Mouse (Mus musculus) myocyte (in vitro differentiated cells): ENCODE measurements around the gene Slc7a5. TPM values are rescaled to one million over a fixed set of nuclear protein-coding genes. Genes with fewer than 3 reads are reported as not detected.

ENCODE experiments used
- H3K27me3 ChIP-seq: one replicate; pipeline ENCODE4 v1.6.1; 2011; ENCODE audit not compliant: control insufficient read depth, insufficient read depth, insufficient read length
- H3K36me3 ChIP-seq: one replicate; pipeline ENCODE4 v1.6.1; 2011; ENCODE audit not compliant: control insufficient read depth, insufficient read depth
- H3K4me2 ChIP-seq: one replicate; pipeline ENCODE4 v1.6.1; 2011; ENCODE audit warnings: low read depth, control low read depth
- H3K4me3 ChIP-seq: one replicate; pipeline ENCODE4 v1.5.1; 2011; ENCODE audit warnings: mild to moderate bottlenecking, control low read depth, moderate library complexity
- H3K79me2 ChIP-seq: one replicate; pipeline ENCODE4 v1.6.1; 2011; ENCODE audit not compliant: control insufficient read depth, insufficient read depth
- H3ac ChIP-seq: one replicate; pipeline ENCODE4 v1.6.1; 2011; ENCODE audit not compliant: control insufficient read depth, insufficient read length
- CEBPB ChIP-seq: IDR thresholded peaks from 2 replicates; pipeline ENCODE4 v1.6.1; 2011; ENCODE audit warnings: mild to moderate bottlenecking, moderate library complexity; ENCODE audit not compliant: poor library complexity, insufficient read depth, severe bottlenecking
- E2F4 ChIP-seq: IDR thresholded peaks from one replicate; pipeline ENCODE4 v1.6.1; 2011; ENCODE audit warnings: mild to moderate bottlenecking, control low read depth, moderate library complexity; ENCODE audit not compliant: insufficient read depth
- MAX ChIP-seq: IDR thresholded peaks from one replicate; pipeline ENCODE4 v1.6.1; 2011; ENCODE audit warnings: low read depth, mild to moderate bottlenecking, control low read depth
- MYOD1 ChIP-seq, 3 experiments: IDR thresholded peaks; one replicate each; pipeline ENCODE4 v1.6.1; 2011; ENCODE audit warnings: control low read depth in 2 of 3, low read depth in 2 of 3, mild to moderate bottlenecking in 2 of 3, moderate library complexity in 1 of 3; ENCODE audit not compliant: insufficient read length in 2 of 3, control insufficient read depth in 1 of 3
- MYOG ChIP-seq, 3 experiments: IDR thresholded peaks; one replicate each; pipeline ENCODE4 v1.6.1; 2011; ENCODE audit warnings: control low read depth in 2 of 3, low read depth in 2 of 3, mild to moderate bottlenecking in 2 of 3; ENCODE audit not compliant: insufficient read length in 2 of 3, control insufficient read depth in 1 of 3, insufficient read depth in 1 of 3
- POLR2A ChIP-seq: IDR thresholded peaks from one replicate; pipeline ENCODE4 v1.6.1; 2011; ENCODE audit warnings: low read depth, mild to moderate bottlenecking, control low read depth, moderate library complexity; ENCODE audit not compliant: insufficient read length
- POLR2AphosphoS2 ChIP-seq: IDR thresholded peaks from one replicate; pipeline ENCODE4 v1.6.1; 2011; ENCODE audit warnings: low read depth, control low read depth; ENCODE audit not compliant: insufficient read length
- REST ChIP-seq: IDR thresholded peaks from one replicate; pipeline ENCODE4 v1.6.1; 2011; ENCODE audit warnings: mild to moderate bottlenecking, control low read depth, moderate library complexity; ENCODE audit not compliant: insufficient read depth, insufficient read length
- SRF ChIP-seq: IDR thresholded peaks from one replicate; pipeline ENCODE4 v1.6.1; 2011; ENCODE audit warnings: low read depth; ENCODE audit not compliant: control insufficient read depth, insufficient read length
- TCF12 ChIP-seq: IDR thresholded peaks from one replicate; pipeline ENCODE4 v1.6.1; 2011; ENCODE audit warnings: mild to moderate bottlenecking, control low read depth; ENCODE audit not compliant: poor library complexity, insufficient read depth, severe bottlenecking
- TCF3 ChIP-seq: IDR thresholded peaks from one replicate; pipeline ENCODE4 v1.6.1; 2011; ENCODE audit warnings: low read depth, control low read depth; ENCODE audit not compliant: insufficient read length
- USF1 ChIP-seq: IDR thresholded peaks from one replicate; pipeline ENCODE4 v1.6.1; 2011; ENCODE audit warnings: low read depth, mild to moderate bottlenecking, control low read depth, moderate library complexity
- polyA plus RNA-seq: library from polyadenylated mRNA; unstranded; fragments of >200 nt; fragmentation: generic; extraction: Trizol; gene quantifications from one replicate; pipeline ENCODE4 v1.2.1, GENCODE M21; 2012; ENCODE audit warnings: missing spikeins

Gene Slc7a5
- polyA plus RNA-seq, 1 experiment: 612 TPM

DNA sequence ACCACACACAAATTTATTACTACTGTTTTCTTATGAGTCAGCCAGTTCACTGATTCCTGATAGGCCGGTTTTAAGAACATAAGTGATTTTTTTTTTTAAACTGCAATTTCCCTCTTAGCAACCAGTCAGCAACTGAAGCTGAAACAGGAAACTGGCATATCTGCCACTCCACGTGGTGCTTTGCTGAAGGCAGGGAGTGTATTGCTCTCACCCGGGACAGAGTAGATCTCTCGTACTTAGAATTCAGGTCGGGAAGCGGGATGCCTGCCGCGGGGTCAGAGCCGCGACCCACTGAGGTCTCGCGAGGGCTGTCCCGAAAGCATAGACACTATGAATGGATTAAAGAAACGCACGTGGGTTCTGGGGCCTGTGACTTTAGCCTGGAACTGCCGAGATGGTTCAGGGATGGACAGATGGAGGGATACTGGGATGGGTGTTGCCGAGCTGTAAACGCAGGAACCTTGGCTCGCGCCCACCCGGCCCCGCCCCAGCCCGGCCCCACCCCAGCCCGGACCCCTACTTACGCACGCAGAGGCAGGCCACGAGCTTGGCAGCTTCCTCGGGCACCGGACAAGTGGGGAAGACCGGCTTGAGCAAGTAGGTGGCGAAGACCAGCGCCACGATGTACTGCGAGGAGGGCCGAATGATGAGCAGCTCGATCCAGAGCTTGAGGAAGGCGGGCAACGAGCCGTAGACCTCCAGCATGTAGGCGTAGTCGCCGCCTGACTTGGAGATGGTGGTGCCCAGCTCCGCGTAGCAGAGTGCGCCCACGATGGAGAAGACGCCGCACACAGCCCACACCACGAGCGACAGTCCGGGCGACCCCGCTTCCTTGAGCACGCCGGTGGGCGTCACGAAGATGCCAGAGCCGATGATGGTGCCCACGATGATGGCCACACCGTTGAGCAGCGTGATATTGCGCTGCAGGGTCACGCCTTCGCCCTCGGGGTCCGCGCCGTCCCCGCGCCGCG lies 667 bp downstream of the Slc7a5 start:
- peak overlapping the region; percentile 55 for H3ac ChIP-seq
- H3K4me3 ChIP-seq: peak overlapping the region; percentile 100
- peaks cover 51% of the 10 kb centered on the region for H3K79me2 ChIP-seq
- H3K4me2 ChIP-seq: peak overlapping the region; percentile 94
- no peak for TF ChIP-seq MYOG (IDR thresholded peaks at IDR 0.05; ENCODE audit: control insufficient read depth in 1 of 3, insufficient read depth in 1 of 3, insufficient read length in 2 of 3, low read depth in 2 of 3)
- TF ChIP-seq MAX: peak; percentile 37
- peak; percentile 44 for TF ChIP-seq USF1
- peaks cover 18% of the 10 kb centered on the region for H3K36me3 ChIP-seq
- H3K27me3 ChIP-seq: no peaks in the 10 kb centered on the region

DNA sequence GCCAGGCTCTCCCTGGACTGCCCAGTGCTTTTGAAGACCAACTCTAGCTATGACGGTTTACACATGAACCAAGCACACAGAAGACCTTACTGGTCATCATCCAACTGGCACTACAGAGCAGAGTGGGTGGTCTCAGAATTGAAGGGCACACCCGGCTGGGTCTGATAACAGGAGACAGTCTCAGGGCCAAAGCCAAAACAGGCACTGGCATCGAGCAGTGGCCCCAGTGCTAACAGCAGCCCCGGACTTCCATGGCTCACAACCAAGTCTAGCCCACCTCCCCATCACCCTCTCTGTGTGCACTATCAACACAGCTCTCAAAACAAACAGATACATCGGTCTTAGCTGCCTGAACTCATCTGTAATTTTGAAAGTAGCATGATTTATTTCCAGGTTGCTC lies 1.6 kb downstream of the Slc7a5 start:
- peaks cover 59% of the 10 kb centered on the region for H3K79me2 ChIP-seq
- no peaks in the 10 kb centered on the region for H3K27me3 ChIP-seq
- H3ac ChIP-seq: peak overlapping the region; percentile 55
- peak overlapping the region; percentile 100 for H3K4me3 ChIP-seq
- TF ChIP-seq REST (no peak), POLR2AphosphoS2 (peak; percentile 53)
- H3K4me2 ChIP-seq: peak overlapping the region; percentile 94
- peaks cover 23% of the 10 kb centered on the region for H3K36me3 ChIP-seq

DNA sequence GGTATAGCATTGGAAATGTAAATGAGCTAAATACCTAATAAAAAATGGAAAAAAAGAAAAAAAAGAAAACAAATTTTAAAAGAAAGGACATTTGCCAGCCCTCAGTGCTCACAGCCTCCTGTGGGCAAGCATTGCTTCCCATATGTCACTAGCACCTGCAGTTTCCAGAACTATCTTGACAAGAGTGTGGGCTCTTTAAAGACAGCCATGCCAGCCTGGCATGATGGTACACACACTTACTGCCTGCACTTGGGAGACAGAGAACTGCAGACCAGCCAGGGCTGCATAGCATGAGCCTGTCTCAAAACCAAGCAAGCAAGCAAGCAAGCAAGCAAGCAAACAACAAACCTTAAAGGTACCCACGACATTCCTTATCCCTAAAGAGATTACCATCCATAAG lies 2.1 kb downstream of the Slc7a5 start:
- no peaks in the 10 kb centered on the region for H3K27me3 ChIP-seq
- peaks cover 26% of the 10 kb centered on the region for H3K36me3 ChIP-seq
- H3K79me2 ChIP-seq: peaks cover 63% of the 10 kb centered on the region
- peak overlapping the region; percentile 100 for H3K4me3 ChIP-seq
- H3ac ChIP-seq: peak overlapping the region; percentile 55
- H3K4me2 ChIP-seq: peak overlapping the region; percentile 94
- TF ChIP-seq SRF (no peak), POLR2A (no peak), MYOD1 (IDR thresholded peaks at IDR 0.05; ENCODE audit: control insufficient read depth in 1 of 3, insufficient read length in 2 of 3, low read depth in 2 of 3) (no peak), POLR2AphosphoS2 (no peak), REST (no peak), TCF12 (no peak), TCF3 (no peak), USF1 (no peak), MAX (no peak), MYOG (IDR thresholded peaks at IDR 0.05; ENCODE audit: control insufficient read depth in 1 of 3, insufficient read depth in 1 of 3, insufficient read length in 2 of 3, low read depth in 2 of 3) (no peak), CEBPB (no peak), E2F4 (no peak)

DNA sequence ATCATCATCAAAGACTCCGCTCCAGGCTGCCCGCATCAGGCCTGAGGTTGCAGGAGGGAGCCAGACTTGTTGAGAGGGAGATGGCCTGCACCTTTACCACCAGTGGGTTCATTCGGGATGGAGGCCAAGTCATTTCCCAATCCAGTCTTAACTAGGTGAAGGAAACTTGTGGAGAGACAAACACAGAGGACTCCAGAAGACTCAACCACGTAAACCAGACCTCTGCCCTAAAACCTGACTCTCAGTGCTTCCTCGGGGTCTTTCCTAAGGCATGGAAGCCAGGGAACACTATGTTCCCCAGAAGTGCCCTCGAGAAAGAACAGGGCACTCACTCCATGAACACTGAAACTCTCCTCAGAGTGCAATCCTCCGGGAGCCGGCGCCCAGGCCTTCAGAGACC lies 2.5 kb downstream of the Slc7a5 start:
- H3K4me2 ChIP-seq: peak overlapping the region; percentile 94
- TF ChIP-seq E2F4: no peak
- no peak for TF ChIP-seq SRF
- no peak for TF ChIP-seq TCF3
- no peak for TF ChIP-seq TCF12
- no peak for TF ChIP-seq MYOG (IDR thresholded peaks at IDR 0.05; ENCODE audit: control insufficient read depth in 1 of 3, insufficient read depth in 1 of 3, insufficient read length in 2 of 3, low read depth in 2 of 3)
- TF ChIP-seq POLR2A: no peak
- TF ChIP-seq MYOD1 (IDR thresholded peaks at IDR 0.05; ENCODE audit: control insufficient read depth in 1 of 3, insufficient read length in 2 of 3, low read depth in 2 of 3): no peak
- no peak for TF ChIP-seq USF1
- no peak for TF ChIP-seq REST
- no peak for TF ChIP-seq CEBPB
- no peaks in the 10 kb centered on the region for H3K27me3 ChIP-seq
- peak overlapping the region; percentile 55 for H3ac ChIP-seq
- H3K36me3 ChIP-seq: peaks cover 26% of the 10 kb centered on the region
- peak overlapping the region; percentile 100 for H3K4me3 ChIP-seq
- peaks cover 67% of the 10 kb centered on the region for H3K79me2 ChIP-seq

DNA sequence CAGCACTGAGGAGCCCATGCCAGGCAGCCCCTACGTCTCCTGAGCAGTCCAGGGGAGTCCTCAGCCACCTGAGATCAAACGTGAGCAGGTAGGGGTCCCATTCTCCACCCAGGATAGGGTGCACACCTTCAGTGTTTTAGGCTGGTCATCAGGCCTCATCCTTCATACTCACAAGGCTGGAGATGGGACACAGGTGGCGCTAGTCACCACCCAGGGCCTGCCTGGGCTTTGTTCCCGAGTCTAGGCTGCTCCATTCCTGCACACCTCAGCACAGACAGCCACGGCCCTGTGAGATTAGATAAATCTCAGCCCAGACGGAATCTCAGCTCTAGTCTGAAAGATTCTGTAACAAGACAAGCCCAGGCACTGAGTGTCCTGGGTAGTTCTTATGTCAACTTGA lies 3.5 kb downstream of the Slc7a5 start:
- Histone ChIP-seq H3K79me2 (peaks cover 77% of the 10 kb centered on the region), H3K4me3 (peak overlapping the region; percentile 100), H3K36me3 (peaks cover 26% of the 10 kb centered on the region), H3K27me3 (no peaks in the 10 kb centered on the region), H3ac (no peak overlapping the region), H3K4me2 (peak overlapping the region; percentile 94)
- TF ChIP-seq TCF12 (no peak), MYOG (IDR thresholded peaks at IDR 0.05; ENCODE audit: control insufficient read depth in 1 of 3, insufficient read depth in 1 of 3, insufficient read length in 2 of 3, low read depth in 2 of 3) (peak in 1 of 3 experiments; percentile 28), POLR2AphosphoS2 (peak; percentile 27), REST (no peak)
